Mouse (Mus musculus) myocyte (in vitro differentiated cells): ENCODE data around the gene Cenpo. TPM values are rescaled to one million over a fixed set of nuclear protein-coding genes. Genes with fewer than 3 reads are reported as not detected.

Experiments
- H3K27me3 ChIP-seq: one replicate; pipeline ENCODE4 v1.6.1; 2011; ENCODE audit not compliant: control insufficient read depth, insufficient read depth, insufficient read length
- H3K36me3 ChIP-seq: one replicate; pipeline ENCODE4 v1.6.1; 2011; ENCODE audit not compliant: control insufficient read depth, insufficient read depth
- H3K4me2 ChIP-seq: one replicate; pipeline ENCODE4 v1.6.1; 2011; ENCODE audit warnings: low read depth, control low read depth
- H3K4me3 ChIP-seq: one replicate; pipeline ENCODE4 v1.5.1; 2011; ENCODE audit warnings: mild to moderate bottlenecking, control low read depth, moderate library complexity
- H3K79me2 ChIP-seq: one replicate; pipeline ENCODE4 v1.6.1; 2011; ENCODE audit not compliant: control insufficient read depth, insufficient read depth
- H3ac ChIP-seq: one replicate; pipeline ENCODE4 v1.6.1; 2011; ENCODE audit not compliant: control insufficient read depth, insufficient read length
- CEBPB ChIP-seq: IDR thresholded peaks from 2 replicates; pipeline ENCODE4 v1.6.1; 2011; ENCODE audit warnings: mild to moderate bottlenecking, moderate library complexity; ENCODE audit not compliant: poor library complexity, insufficient read depth, severe bottlenecking
- E2F4 ChIP-seq: IDR thresholded peaks from one replicate; pipeline ENCODE4 v1.6.1; 2011; ENCODE audit warnings: mild to moderate bottlenecking, control low read depth, moderate library complexity; ENCODE audit not compliant: insufficient read depth
- MAX ChIP-seq: IDR thresholded peaks from one replicate; pipeline ENCODE4 v1.6.1; 2011; ENCODE audit warnings: low read depth, mild to moderate bottlenecking, control low read depth
- MYOD1 ChIP-seq, 3 experiments: IDR thresholded peaks; one replicate each; pipeline ENCODE4 v1.6.1; 2011; ENCODE audit warnings: control low read depth in 2 of 3, low read depth in 2 of 3, mild to moderate bottlenecking in 2 of 3, moderate library complexity in 1 of 3; ENCODE audit not compliant: insufficient read length in 2 of 3, control insufficient read depth in 1 of 3
- MYOG ChIP-seq, 3 experiments: IDR thresholded peaks; one replicate each; pipeline ENCODE4 v1.6.1; 2011; ENCODE audit warnings: control low read depth in 2 of 3, low read depth in 2 of 3, mild to moderate bottlenecking in 2 of 3; ENCODE audit not compliant: insufficient read length in 2 of 3, control insufficient read depth in 1 of 3, insufficient read depth in 1 of 3
- POLR2A ChIP-seq: IDR thresholded peaks from one replicate; pipeline ENCODE4 v1.6.1; 2011; ENCODE audit warnings: low read depth, mild to moderate bottlenecking, control low read depth, moderate library complexity; ENCODE audit not compliant: insufficient read length
- POLR2AphosphoS2 ChIP-seq: IDR thresholded peaks from one replicate; pipeline ENCODE4 v1.6.1; 2011; ENCODE audit warnings: low read depth, control low read depth; ENCODE audit not compliant: insufficient read length
- REST ChIP-seq: IDR thresholded peaks from one replicate; pipeline ENCODE4 v1.6.1; 2011; ENCODE audit warnings: mild to moderate bottlenecking, control low read depth, moderate library complexity; ENCODE audit not compliant: insufficient read depth, insufficient read length
- SRF ChIP-seq: IDR thresholded peaks from one replicate; pipeline ENCODE4 v1.6.1; 2011; ENCODE audit warnings: low read depth; ENCODE audit not compliant: control insufficient read depth, insufficient read length
- TCF12 ChIP-seq: IDR thresholded peaks from one replicate; pipeline ENCODE4 v1.6.1; 2011; ENCODE audit warnings: mild to moderate bottlenecking, control low read depth; ENCODE audit not compliant: poor library complexity, insufficient read depth, severe bottlenecking
- TCF3 ChIP-seq: IDR thresholded peaks from one replicate; pipeline ENCODE4 v1.6.1; 2011; ENCODE audit warnings: low read depth, control low read depth; ENCODE audit not compliant: insufficient read length
- USF1 ChIP-seq: IDR thresholded peaks from one replicate; pipeline ENCODE4 v1.6.1; 2011; ENCODE audit warnings: low read depth, mild to moderate bottlenecking, control low read depth, moderate library complexity
- polyA plus RNA-seq: library from polyadenylated mRNA; unstranded; fragments of >200 nt; fragmentation: generic; extraction: Trizol; gene quantifications from one replicate; pipeline ENCODE4 v1.2.1, GENCODE M21; 2012; ENCODE audit warnings: missing spikeins

Gene Cenpo
- polyA plus RNA-seq, 1 experiment, result 5.5 TPM

DNA sequence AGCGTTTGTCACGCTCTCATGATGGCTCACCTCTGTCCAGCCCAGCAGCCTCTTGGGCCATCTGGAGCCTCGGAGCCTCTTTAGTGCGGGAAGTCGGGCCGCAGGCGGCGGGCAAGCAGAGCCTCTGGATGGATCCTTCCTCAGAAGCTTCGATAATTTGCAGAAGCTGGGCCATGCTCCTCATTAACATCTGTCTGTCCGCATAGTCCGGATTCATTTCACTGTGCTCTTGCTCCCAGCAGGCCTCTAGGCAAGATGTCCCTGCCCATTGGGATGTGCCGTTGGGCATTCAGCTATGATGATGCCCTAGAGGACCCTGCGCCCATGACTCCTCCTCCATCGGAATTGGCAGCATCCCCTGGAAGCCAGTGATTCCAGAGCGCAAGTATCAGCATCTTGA lies 3.4 kb upstream of the Cenpo start:
- H3ac ChIP-seq, result no peak overlapping the region

DNA sequence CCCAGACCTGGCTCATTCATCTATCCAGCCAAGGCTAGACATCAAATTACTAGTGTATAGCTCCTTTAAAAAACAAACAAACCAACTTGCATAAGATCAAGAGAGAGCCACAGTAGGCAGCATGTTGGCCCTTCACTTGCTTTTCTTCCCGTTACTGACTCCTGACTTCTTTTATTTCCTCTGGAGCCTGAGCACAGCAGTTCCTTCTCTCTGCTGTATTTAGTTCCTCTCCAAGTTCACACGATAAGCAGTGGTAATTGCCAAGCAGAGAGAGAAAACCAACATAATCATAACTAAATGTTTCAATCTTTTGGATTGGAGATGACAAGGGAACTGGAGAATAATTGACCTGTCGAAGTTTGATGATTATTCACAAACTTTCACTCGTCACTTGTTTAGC lies 1.3 kb downstream of the Cenpo start:
- TF ChIP-seq MAX (no peak), CEBPB (no peak), POLR2A (no peak), MYOD1 (IDR thresholded peaks at IDR 0.05; ENCODE audit: control insufficient read depth in 1 of 3, insufficient read length in 2 of 3, low read depth in 2 of 3) (no peak), REST (no peak), USF1 (no peak), TCF12 (no peak)
- H3K36me3 ChIP-seq, result peaks cover 14% of the 10 kb centered on the region
- peak overlapping the region; percentile 89 for H3K4me2 ChIP-seq

More for the DNA sequence above, 3.4 kb upstream of the Cenpo start:
- no peaks in the 10 kb centered on the region for H3K36me3 ChIP-seq
- no peaks in the 10 kb centered on the region for H3K27me3 ChIP-seq
- H3K79me2 ChIP-seq, result peaks cover 6% of the 10 kb centered on the region
- H3K4me3 ChIP-seq, result no peak overlapping the region
- H3K4me2 ChIP-seq, result no peak overlapping the region
- TF ChIP-seq CEBPB (no peak), POLR2AphosphoS2 (no peak), MYOG (IDR thresholded peaks at IDR 0.05; ENCODE audit: control insufficient read depth in 1 of 3, insufficient read depth in 1 of 3, insufficient read length in 2 of 3, low read depth in 2 of 3) (no peak), USF1 (no peak), POLR2A (no peak), TCF3 (no peak), TCF12 (no peak), REST (no peak), E2F4 (no peak), MAX (no peak), SRF (no peak), MYOD1 (IDR thresholded peaks at IDR 0.05; ENCODE audit: control insufficient read depth in 1 of 3, insufficient read length in 2 of 3, low read depth in 2 of 3) (no peak)

DNA sequence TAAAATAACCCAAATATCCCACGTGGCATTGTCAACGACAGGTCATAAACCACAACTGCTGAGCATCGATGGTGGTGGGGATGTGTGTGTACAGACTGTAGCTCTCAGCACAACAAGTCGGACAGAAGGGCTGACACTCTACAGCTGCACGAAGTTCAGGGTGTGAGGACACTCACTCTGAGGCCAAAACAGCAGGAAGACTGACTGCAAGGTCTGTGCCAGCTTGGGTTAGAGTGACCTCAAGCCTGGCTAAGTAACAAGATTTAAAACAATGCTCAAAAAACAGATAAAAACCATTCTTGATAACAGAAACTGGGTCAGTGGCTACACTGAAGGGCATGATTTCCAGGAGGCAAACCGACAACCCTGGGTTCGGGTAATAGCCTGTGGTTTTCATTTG lies 3.9 kb downstream of the Cenpo start:
- no peaks in the 10 kb centered on the region for H3K27me3 ChIP-seq
- H3K4me3 ChIP-seq, result no peak overlapping the region
- peaks cover 20% of the 10 kb centered on the region for H3K36me3 ChIP-seq

More for the DNA sequence above, 1.3 kb downstream of the Cenpo start:
- peak overlapping the region; percentile 62 for H3K4me3 ChIP-seq
- H3K27me3 ChIP-seq, result no peaks in the 10 kb centered on the region
- no peak overlapping the region for H3ac ChIP-seq
- peaks cover 8% of the 10 kb centered on the region for H3K79me2 ChIP-seq

DNA sequence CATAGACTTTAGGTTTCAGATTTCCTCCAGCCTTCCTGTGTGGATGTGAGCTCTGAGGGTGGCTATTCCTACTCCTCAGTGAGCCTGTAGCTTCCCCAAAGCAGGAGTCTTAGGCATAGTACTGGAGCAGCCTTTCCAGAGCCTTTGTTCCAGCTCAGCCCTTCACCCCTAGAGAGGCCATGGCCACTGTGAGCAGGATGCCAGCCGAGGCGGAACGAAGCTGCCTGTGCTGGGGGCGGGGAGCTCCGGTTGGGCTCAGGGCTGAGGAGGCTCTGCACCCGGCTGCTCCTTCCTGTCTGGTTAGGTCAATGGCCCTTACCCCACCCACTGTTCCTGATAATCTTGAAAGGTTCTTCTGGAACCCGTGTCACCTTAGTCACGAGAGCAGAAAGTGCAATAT lies 21.2 kb downstream of the Cenpo start:
- Histone ChIP-seq H3K4me3 (no peak overlapping the region), H3K27me3 (no peaks in the 10 kb centered on the region), H3K4me2 (no peak overlapping the region), H3K79me2 (no peaks in the 10 kb centered on the region), H3K36me3 (peaks cover 7% of the 10 kb centered on the region), H3ac (no peak overlapping the region)
- TF ChIP-seq TCF12 (no peak), POLR2A (no peak), REST (no peak), CEBPB (no peak), E2F4 (no peak), MAX (no peak), SRF (no peak), MYOG (IDR thresholded peaks at IDR 0.05; ENCODE audit: control insufficient read depth in 1 of 3, insufficient read depth in 1 of 3, insufficient read length in 2 of 3, low read depth in 2 of 3) (no peak), USF1 (no peak), TCF3 (no peak), POLR2AphosphoS2 (no peak), MYOD1 (IDR thresholded peaks at IDR 0.05; ENCODE audit: control insufficient read depth in 1 of 3, insufficient read length in 2 of 3, low read depth in 2 of 3) (no peak)

More for the DNA sequence above, 3.9 kb downstream of the Cenpo start:
- no peak overlapping the region for H3K4me2 ChIP-seq
- TF ChIP-seq MYOD1 (IDR thresholded peaks at IDR 0.05; ENCODE audit: control insufficient read depth in 1 of 3, insufficient read length in 2 of 3, low read depth in 2 of 3), result no peak
- TF ChIP-seq REST, result no peak
- TF ChIP-seq CEBPB, result no peak
- no peak for TF ChIP-seq MAX
- no peak for TF ChIP-seq MYOG (IDR thresholded peaks at IDR 0.05; ENCODE audit: control insufficient read depth in 1 of 3, insufficient read depth in 1 of 3, insufficient read length in 2 of 3, low read depth in 2 of 3)
- TF ChIP-seq SRF, result no peak
- no peak for TF ChIP-seq POLR2AphosphoS2
- no peak for TF ChIP-seq TCF12
- no peak for TF ChIP-seq E2F4
- TF ChIP-seq USF1, result no peak
- no peak for TF ChIP-seq TCF3
- TF ChIP-seq POLR2A, result no peak
- peaks cover 8% of the 10 kb centered on the region for H3K79me2 ChIP-seq
- H3ac ChIP-seq, result no peak overlapping the region
